Mouse (Mus musculus) v-Abl transformed pro-B cells (cell line): ENCODE data around the gene Cul3.
"Not testable (repeated sequence)": the region's sequence is repeated elsewhere in the genome, so short reads cannot be mapped to it uniquely, and the experiment has no call there.

ENCODE experiments used
- in situ Hi-C, 2 experiments: fragments of 400-800 bp; cut with MboI; formaldehyde crosslinking; loops; one replicate each; pipeline ENCODE4 v1.15.1; 2025; ENCODE audit not compliant: unreplicated experiment in 2 of 2

The Cul3 gene

GRCm38 (mm10) chr1:80340436-80341376 is at the start of gene Cul3:
Cul3 (minus strand) TSS chr1:80340480.
- in situ Hi-C loops: no loop called here

- in situ Hi-C loops: loop anchor here in 1 of 2 experiments (25.0 kb wide), 1 partner anchor 627 kb away; no protein-coding TSS in a partner anchor
These were observed 49.2 kb upstream of the Cul3 start for GRCm38 (mm10) chr1:80389518-80389917.

- in situ Hi-C loops: loop anchor here in 1 of 2 experiments (25.0 kb wide), 1 partner anchor 622 kb away; no protein-coding TSS in a partner anchor
These were observed 43.6 kb upstream of the Cul3 start for GRCm38 (mm10) chr1:80383613-80384589.

GRCm38 (mm10) chr1:80382928-80383327 is 42.6 kb upstream of the Cul3 start:
- in situ Hi-C loops: loop anchor here in 1 of 2 experiments (25.0 kb wide), 1 partner anchor 621 kb away; no protein-coding TSS in a partner anchor

- in situ Hi-C loops: loop anchor here in 1 of 2 experiments (25.0 kb wide), 1 partner anchor 619 kb away; no protein-coding TSS in a partner anchor
These were observed 41.0 kb upstream of the Cul3 start for GRCm38 (mm10) chr1:80381302-80381701.

GRCm38 (mm10) chr1:80372010-80372409 is 31.7 kb upstream of the Cul3 start:
- in situ Hi-C loops: no loop called here

GRCm38 (mm10) chr1:80371189-80371889 is 31.1 kb upstream of the Cul3 start:
- in situ Hi-C loops: no loop called here

- in situ Hi-C loops: no loop called here
These were observed 23.2 kb upstream of the Cul3 start for GRCm38 (mm10) chr1:80363486-80363885.

- in situ Hi-C loops: no loop called here
These were observed 22.7 kb upstream of the Cul3 start for GRCm38 (mm10) chr1:80362946-80363345.

- in situ Hi-C loops: no loop called here
These were observed 22.1 kb upstream of the Cul3 start for GRCm38 (mm10) chr1:80362400-80362799.

GRCm38 (mm10) chr1:80361771-80362170 is 21.5 kb upstream of the Cul3 start:
- in situ Hi-C loops: not testable (repeated sequence)

- in situ Hi-C loops: no loop called here
These were observed 19.8 kb upstream of the Cul3 start for GRCm38 (mm10) chr1:80360038-80360608.

- in situ Hi-C loops: no loop called here
These were observed 232 bp downstream of the Cul3 start for GRCm38 (mm10) chr1:80340061-80340435.

- in situ Hi-C loops: no loop called here
These were observed 757 bp downstream of the Cul3 start for GRCm38 (mm10) chr1:80339425-80340021.

GRCm38 (mm10) chr1:80338398-80338797 is 1.9 kb downstream of the Cul3 start:
- in situ Hi-C loops: no loop called here

- in situ Hi-C loops: no loop called here
These were observed 4.4 kb downstream of the Cul3 start for GRCm38 (mm10) chr1:80335726-80336368.

GRCm38 (mm10) chr1:80335118-80335517 is 5.2 kb downstream of the Cul3 start:
- in situ Hi-C loops: no loop called here

GRCm38 (mm10) chr1:80330970-80331369 is 9.3 kb downstream of the Cul3 start:
- in situ Hi-C loops: no loop called here

- in situ Hi-C loops: no loop called here
These were observed 14.5 kb downstream of the Cul3 start for GRCm38 (mm10) chr1:80325761-80326160.
